Mouse (Mus musculus) embryonic fibroblast, embryonic 13.5 days (primary cell): ENCODE measurements around the gene Fam71d. TPM values are rescaled to one million over a fixed set of nuclear protein-coding genes. Genes with fewer than 3 reads are reported as not detected.

Experiments used
- H3K27ac ChIP-seq: 2 replicates; pipeline ENCODE4 v1.5.1; 2012; ENCODE audit warnings: low read length, control low read depth, inconsistent platforms; ENCODE audit not compliant: insufficient read depth
- H3K4me1 ChIP-seq: 2 replicates; pipeline ENCODE4 v1.6.1; 2011; ENCODE audit warnings: low read length; ENCODE audit not compliant: control insufficient read depth, insufficient read depth
- H3K4me3 ChIP-seq: 2 replicates; pipeline ENCODE4 v1.5.1; 2011; ENCODE audit warnings: mild to moderate bottlenecking, control low read depth, low read length; ENCODE audit not compliant: insufficient read depth
- CTCF ChIP-seq: IDR thresholded peaks from 2 replicates; pipeline ENCODE4 v1.5.1; 2011; ENCODE audit warnings: mild to moderate bottlenecking, control low read depth, low read length, moderate library complexity, borderline replicate concordance; ENCODE audit not compliant: insufficient read depth
- POLR2A ChIP-seq: IDR thresholded peaks from 2 replicates; pipeline ENCODE4 v1.6.1; 2011; ENCODE audit warnings: low read depth, mild to moderate bottlenecking, control low read depth, low read length, moderate library complexity
- polyA plus RNA-seq: library from polyadenylated mRNA; stranded (reverse); fragments of >200 nt; gene quantifications from 2 replicates; pipeline ENCODE4 v1.2.4, GENCODE M21; 2011; ENCODE audit warnings: low read depth; ENCODE audit not compliant: missing spikeins, insufficient read length

The Fam71d gene
- polyA plus RNA-seq, 1 experiment = not detected

DNA sequence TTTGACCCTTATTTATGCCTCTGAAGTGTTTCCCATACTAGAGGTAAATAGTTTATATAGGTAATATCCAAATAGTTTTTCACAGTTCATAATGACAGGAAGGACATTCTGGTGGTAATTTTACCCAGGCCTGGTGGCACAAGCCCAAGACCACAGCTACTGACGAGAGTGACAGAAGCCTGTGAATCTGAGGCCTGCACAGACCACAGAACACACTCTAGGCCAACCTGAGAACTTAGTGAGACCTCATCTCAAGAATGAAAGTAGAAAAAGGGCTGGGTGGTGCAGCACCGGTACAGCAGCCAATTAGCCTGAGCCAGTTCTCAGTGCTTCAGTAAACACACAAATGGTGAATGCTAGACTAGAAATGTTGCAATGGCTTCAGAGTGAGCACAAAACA lies 26.4 kb downstream of the Fam71d start:
- TF ChIP-seq POLR2A = no peak
- TF ChIP-seq CTCF = no peak
- no peaks in the 10 kb centered on the region; the same call in 1 of the 2 replicates for H3K4me1 ChIP-seq
- no peak overlapping the region for H3K27ac ChIP-seq
- no peak overlapping the region for H3K4me3 ChIP-seq

DNA sequence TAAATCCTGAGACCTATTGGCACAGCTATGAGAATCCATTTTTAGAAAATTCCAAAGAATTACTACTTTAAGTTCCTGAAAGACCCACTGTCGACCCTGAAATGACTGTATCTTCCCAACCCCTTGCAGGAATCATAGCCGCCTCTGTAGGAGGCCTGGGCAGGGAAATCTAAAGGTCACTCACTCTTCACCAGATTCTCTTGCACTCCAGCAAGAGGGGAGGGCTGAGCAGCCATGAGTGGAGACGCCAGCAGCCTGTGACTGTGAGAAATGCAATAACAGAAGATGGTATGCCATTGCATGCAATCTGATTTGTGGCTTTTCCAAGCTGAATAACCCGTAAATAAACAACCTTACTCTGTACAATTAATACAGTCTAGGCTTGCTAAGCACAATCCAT lies 36.4 kb downstream of the Fam71d start:
- TF ChIP-seq CTCF = no peak
- no peak overlapping the region for H3K4me3 ChIP-seq
- H3K4me1 ChIP-seq = no peaks in the 10 kb centered on the region
- H3K27ac ChIP-seq = no peak overlapping the region

DNA sequence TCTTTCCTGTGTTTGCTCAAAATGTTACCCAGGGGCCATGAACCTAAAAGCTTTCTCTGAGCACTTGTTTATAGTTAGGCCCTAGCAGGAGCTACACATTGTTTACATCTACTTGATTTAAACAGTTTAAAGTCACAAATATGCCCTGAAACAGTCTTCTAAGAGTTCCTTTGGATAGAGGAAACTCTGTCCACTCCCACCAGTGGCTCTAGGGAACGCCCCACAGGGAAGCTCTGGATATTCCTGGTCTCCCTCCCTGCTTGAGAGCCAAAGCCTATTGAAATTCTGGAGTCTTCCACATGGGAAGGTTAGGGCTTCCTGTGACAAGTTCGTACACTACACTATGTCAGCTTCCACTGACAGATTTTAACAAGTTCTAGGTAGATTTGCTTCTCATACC lies 48.3 kb downstream of the Fam71d start:
- TF ChIP-seq CTCF = no peak
- TF ChIP-seq POLR2A = no peak

GRCm38 (mm10) chr12:78740289-78740688 lies 49.0 kb downstream of the Fam71d start:
- no peak overlapping the region for H3K4me3 ChIP-seq
- no peaks in the 10 kb centered on the region for H3K4me1 ChIP-seq
- TF ChIP-seq POLR2A (no peak), CTCF (no peak)
- H3K27ac ChIP-seq = no peak overlapping the region

More for the DNA sequence above, 48.3 kb downstream of the Fam71d start:
- H3K4me3 ChIP-seq = no peak overlapping the region
- H3K4me1 ChIP-seq = no peaks in the 10 kb centered on the region
- no peak overlapping the region for H3K27ac ChIP-seq

DNA sequence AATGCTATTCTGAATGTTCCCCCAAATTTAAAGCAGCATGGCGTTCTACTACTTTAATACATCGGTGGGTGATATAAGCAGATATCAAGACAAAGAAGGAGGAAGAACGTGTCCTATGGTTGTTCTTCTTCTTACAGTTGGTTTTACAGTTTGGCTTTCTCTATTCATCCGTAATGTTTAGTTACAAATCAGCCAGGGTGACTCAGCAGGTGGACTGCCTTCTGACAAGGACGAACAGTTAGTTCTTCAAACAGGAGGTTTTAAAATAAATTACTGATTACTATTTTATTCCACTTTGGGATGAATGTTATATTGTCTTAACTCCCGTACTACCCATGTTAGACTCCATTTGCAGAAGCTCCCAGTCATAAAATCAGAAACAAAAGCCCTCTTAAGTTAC lies 54.9 kb downstream of the Fam71d start:
- Histone ChIP-seq H3K4me1 (no peaks in the 10 kb centered on the region), H3K4me3 (no peak overlapping the region), H3K27ac (no peak overlapping the region)
- TF ChIP-seq CTCF (no peak), POLR2A (no peak)

DNA sequence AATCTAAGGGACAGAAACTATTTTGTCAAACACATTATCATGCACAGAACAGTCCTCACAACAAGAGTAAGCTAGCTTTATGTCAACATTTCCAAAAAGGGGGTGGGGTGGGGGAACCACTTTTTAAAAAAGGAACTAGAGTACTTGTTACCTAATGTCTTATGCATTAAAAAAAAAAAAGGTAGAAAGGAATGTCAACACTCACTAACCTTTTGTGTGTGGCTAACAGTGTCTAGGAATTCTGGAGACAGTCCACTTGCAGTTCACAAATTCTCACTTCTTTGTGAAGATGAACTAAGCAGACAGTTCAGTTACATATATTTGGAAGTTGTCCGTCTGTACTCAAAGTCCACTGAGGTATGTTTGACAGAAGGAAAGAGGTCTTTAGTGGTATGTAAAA lies 56.1 kb downstream of the Fam71d start:
- no peak overlapping the region for H3K27ac ChIP-seq
- H3K4me3 ChIP-seq = no peak overlapping the region
- TF ChIP-seq CTCF (no peak), POLR2A (no peak)
- no peaks in the 10 kb centered on the region for H3K4me1 ChIP-seq

- H3K4me3 ChIP-seq = peak overlapping the region; percentile 83
- H3K4me1 ChIP-seq = no peaks in the 10 kb centered on the region
- no peak for TF ChIP-seq CTCF
- TF ChIP-seq POLR2A = no peak
- H3K27ac ChIP-seq = no peak overlapping the region
These were observed 56.8 kb downstream of the Fam71d start for GRCm38 (mm10) chr12:78748113-78748512.

DNA sequence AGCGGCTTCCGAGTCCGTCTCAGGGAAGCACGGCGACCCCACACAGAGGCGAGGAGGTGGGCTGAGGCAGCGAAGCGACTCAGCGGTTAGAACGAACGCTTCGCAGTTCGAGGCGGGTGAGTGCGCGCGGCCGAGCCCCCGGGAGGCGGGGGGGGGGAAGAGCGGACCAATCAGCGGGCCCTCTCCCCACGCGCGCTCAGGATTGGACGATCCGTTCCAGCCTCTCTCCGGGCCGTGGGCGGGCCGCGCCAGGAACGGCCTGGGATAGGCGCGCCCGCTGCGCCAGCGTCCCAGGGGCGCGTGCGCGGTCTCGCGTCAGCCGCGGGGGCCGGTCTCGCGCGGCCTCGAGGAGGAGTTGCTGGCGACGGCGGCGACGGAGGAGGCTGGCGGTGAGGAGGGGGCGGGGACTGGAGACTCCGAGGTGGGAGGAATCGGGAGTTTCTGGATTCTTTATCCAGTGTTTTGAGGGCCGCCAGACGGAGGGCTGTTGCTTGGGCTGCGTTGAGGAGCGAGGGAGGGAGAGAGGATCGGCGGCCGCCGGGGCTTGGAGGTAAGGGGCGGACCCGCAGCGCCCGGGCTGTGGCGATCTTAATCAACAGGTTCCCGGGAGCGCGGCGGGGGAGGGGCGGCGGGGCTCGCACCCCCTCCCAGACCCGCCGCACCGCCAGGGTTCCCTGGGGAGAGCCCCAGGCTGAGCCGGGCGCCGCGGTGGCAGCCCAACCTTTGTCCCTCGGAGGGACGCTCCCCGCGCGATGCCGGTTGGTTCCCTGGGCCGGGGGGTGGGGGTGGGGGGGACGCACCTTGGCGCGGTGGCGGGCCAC lies 57.4 kb downstream of the Fam71d start, which contains the start of gene Mpp5:
Gene Mpp5, plus strand, starts transcription at position 351 of the 821 bp plus-strand sequence.
- Histone ChIP-seq H3K27ac (peak within 1 kb of the TSS; percentile 77), H3K4me3 (peak within 1 kb of the TSS; percentile 92), H3K4me1 (no peaks in the 10 kb centered on the region)
- TF ChIP-seq CTCF (no peak), POLR2A (peak; percentile 76)

DNA sequence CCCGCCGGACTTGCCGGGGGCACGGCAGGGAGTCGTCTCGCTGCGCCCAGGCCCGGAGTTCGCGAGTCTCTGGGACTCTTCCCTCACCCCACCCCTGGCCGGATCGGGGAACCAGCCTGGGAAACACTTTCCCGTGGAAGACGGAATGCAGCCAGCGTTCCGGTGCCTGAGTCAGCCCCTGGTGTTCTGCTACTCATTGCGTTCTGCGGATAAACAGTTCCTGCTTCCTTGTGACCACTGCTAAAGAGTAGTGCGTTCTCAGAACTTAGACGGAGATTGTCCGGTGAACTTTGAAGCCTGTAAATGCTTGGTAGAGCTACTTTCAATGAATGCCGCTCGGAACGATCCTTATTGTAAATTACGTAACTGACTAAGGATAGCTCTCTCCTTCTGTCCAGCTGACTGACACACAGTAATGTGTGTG lies 58.1 kb downstream of the Fam71d start:
- Histone ChIP-seq H3K4me3 (peak overlapping the region; percentile 92), H3K4me1 (no peaks in the 10 kb centered on the region), H3K27ac (peak overlapping the region; percentile 77)
- TF ChIP-seq CTCF (no peak), POLR2A (peak; percentile 15; the same call in 1 of the 2 replicates)

- H3K27ac ChIP-seq = no peak overlapping the region
- no peak for TF ChIP-seq POLR2A
- no peak for TF ChIP-seq CTCF
- H3K4me1 ChIP-seq = no peaks in the 10 kb centered on the region
- no peak overlapping the region for H3K4me3 ChIP-seq
These were observed 70.6 kb downstream of the Fam71d start for GRCm38 (mm10) chr12:78761979-78762378.
